Mouse (Mus musculus) liver, adult 2 months (tissue): Measurements from ENCODE around the gene Elobl. TPM values are rescaled to one million over a fixed set of nuclear protein-coding genes. Genes with fewer than 3 reads are reported as not detected.

Experiments
- DNase-seq: peaks from one replicate; pipeline ENCODE4 v3.0.0-alpha.2; 2011; ENCODE audit warnings: low read depth, low spot score; ENCODE audit errors: extremely low read depth
- H3K27ac ChIP-seq: fragments of 200-500 bp; replicated peaks from 2 replicates; pipeline ENCODE4 v1.5.1; 2012; ENCODE audit warnings: low read depth, mild to moderate bottlenecking, control low read depth, inconsistent platforms, low read length; ENCODE audit not compliant: insufficient read depth
- H3K27me3 ChIP-seq: fragments of 200-500 bp; 2 replicates; pipeline ENCODE4 v1.6.1; 2012; ENCODE audit warnings: mild to moderate bottlenecking, moderate library complexity, low read length, inconsistent platforms; ENCODE audit not compliant: control insufficient read depth, insufficient read depth
- H3K36me3 ChIP-seq: fragments of 200-500 bp; 2 replicates; pipeline ENCODE4 v1.6.1; 2012; ENCODE audit warnings: low read length, inconsistent platforms; ENCODE audit not compliant: control insufficient read depth, insufficient read depth
- H3K4me1 ChIP-seq: fragments of 200-500 bp; 2 replicates; pipeline ENCODE4 v1.6.1; 2011; ENCODE audit warnings: low read length; ENCODE audit not compliant: control insufficient read depth, insufficient read depth
- H3K4me3 ChIP-seq: fragments of 200-500 bp; 2 replicates; pipeline ENCODE4 v1.5.1; 2011; ENCODE audit warnings: low read depth, mild to moderate bottlenecking, control low read depth, low read length, moderate library complexity; ENCODE audit not compliant: insufficient read depth
- H3K79me2 ChIP-seq: fragments of 200-500 bp; 2 replicates; pipeline ENCODE4 v1.6.1; 2012; ENCODE audit warnings: inconsistent platforms, mild to moderate bottlenecking, low read length, moderate library complexity; ENCODE audit not compliant: control insufficient read depth, insufficient read depth
- H3K9ac ChIP-seq: fragments of 200-500 bp; 2 replicates; pipeline ENCODE4 v1.6.1; 2012; ENCODE audit warnings: low read depth, mild to moderate bottlenecking, control low read depth, inconsistent platforms, low read length
- CTCF ChIP-seq: fragments of 200-500 bp; IDR thresholded peaks from 2 replicates; pipeline ENCODE4 v1.5.1; 2011; ENCODE audit warnings: low read depth, low read length, control low read depth
- POLR2A ChIP-seq: fragments of 200-500 bp; IDR thresholded peaks from 2 replicates; pipeline ENCODE4 v1.6.1; 2011; ENCODE audit warnings: low read length, control low read depth; ENCODE audit not compliant: insufficient read depth; ENCODE audit errors: extremely low read depth
- WGBS: fragments of 180-500 bp; shearing (Covaris S2); methylation state at CpG from one replicate; pipeline ENCODE4 v1.1.7; 2018; 5-methylcytosine and 5-hydroxymethylcytosine counted together
- polyA plus RNA-seq: library from polyadenylated mRNA; depleted of rRNA; stranded (reverse); fragments of >200 nt; gene quantifications from 2 replicates; pipeline ENCODE4 v1.2.3, GENCODE M21; 2012; rRNA removed
- total RNA-seq: library from RNA; depleted of rRNA; stranded (reverse); fragments of >200 nt; gene quantifications from 2 replicates; pipeline ENCODE4 v1.2.3, GENCODE M21; 2014; rRNA removed

The Elobl gene
- not detected in 2 replicates for total RNA-seq
- 1.2 TPM in 1 of 2 replicates, not detected in the other for polyA plus RNA-seq

DNA sequence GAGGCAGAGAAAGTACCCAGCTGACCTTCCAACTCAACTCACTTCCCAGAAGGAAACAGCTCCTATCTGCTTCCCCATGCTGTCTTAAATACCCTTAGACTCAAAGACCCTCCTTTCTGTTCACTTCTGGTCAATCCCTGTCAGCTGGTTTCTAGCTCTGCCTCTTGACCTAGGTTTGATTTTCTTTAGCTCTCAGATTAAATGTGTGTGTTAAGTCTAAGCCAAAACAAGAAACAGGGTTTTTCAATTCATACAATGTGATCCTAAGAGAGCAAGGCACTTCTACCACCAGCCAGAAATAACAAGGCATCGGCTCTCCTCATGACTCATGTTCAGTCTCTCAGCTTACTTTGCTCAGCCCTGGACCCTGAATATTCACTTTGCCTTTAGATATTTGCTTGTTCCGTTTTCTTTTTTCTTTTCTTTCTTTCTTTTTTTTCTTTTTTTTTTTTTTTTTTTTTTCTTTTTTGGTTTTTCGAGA, at the start of gene Elobl:
Elobl (minus strand) TSS at position 51 of the 481 bp plus-strand sequence.
- WGBS = 72% methylated on average over 3 of the region's 3 CpGs
- H3K27ac ChIP-seq = no peak within 1 kb of the TSS
- TF ChIP-seq CTCF (no peak), POLR2A (no peak)
- no peaks in the 10 kb centered on the region for H3K36me3 ChIP-seq
- no peaks in the 10 kb centered on the region for H3K4me1 ChIP-seq
- H3K79me2 ChIP-seq = no peaks in the 10 kb centered on the region
- DNase-seq = no peak
- H3K9ac ChIP-seq = no peak within 1 kb of the TSS
- H3K4me3 ChIP-seq = no peak within 1 kb of the TSS
- no peaks in the 10 kb centered on the region for H3K27me3 ChIP-seq

- Histone ChIP-seq H3K36me3 (peaks cover 65% of the 10 kb centered on the region), H3K4me1 (peaks cover 25% of the 10 kb centered on the region), H3K4me3 (no peak overlapping the region), H3K79me2 (peaks cover 31% of the 10 kb centered on the region; the same call in 1 of the 2 replicates), H3K27ac (peak overlapping the region; percentile 91), H3K27me3 (no peaks in the 10 kb centered on the region), H3K9ac (0 out of 2 replicates have a peak overlapping the region, but pooled peaks have one; percentile 27)
- WGBS = 33% methylated on average over 5 of the region's 5 CpGs
- DNase-seq = peak; percentile 96
- no peak for TF ChIP-seq POLR2A
- TF ChIP-seq CTCF = no peak
Measured at GRCm38 (mm10) chr11:89012241-89012640, 45.5 kb upstream of the Elobl start.

DNA sequence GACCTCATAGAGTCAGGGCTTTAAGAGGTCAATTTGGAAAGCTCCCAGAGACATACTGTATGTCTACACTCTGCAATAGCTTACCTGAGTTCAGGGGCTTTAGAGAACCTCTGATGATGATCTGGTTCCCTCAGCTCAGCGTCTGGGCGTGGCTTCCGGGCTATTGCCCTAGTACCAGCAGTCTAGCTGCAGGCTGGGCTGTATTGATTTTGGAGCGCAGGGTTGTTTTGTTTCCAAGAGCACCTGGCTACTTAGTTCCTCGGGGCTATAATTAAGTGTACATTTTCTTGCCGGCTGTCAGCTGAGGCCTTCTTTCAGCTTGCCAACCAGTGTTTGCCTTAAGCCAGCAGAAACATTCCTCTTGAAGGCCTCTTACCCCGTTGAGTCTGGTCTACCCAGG, 42.8 kb upstream of the Elobl start:
- Histone ChIP-seq H3K4me1 (peaks cover 32% of the 10 kb centered on the region), H3K27me3 (no peaks in the 10 kb centered on the region), H3K4me3 (no peak overlapping the region), H3K79me2 (peaks cover 34% of the 10 kb centered on the region; the same call in 1 of the 2 replicates), H3K36me3 (peaks cover 59% of the 10 kb centered on the region), H3K27ac (peak overlapping the region; percentile 75), H3K9ac (0 out of 2 replicates have a peak overlapping the region, but pooled peaks have one; percentile 1)
- TF ChIP-seq CTCF (no peak), POLR2A (no peak)
- peak; percentile 95 for DNase-seq
- 29% methylated on average over 7 of the region's 7 CpGs for WGBS

DNA sequence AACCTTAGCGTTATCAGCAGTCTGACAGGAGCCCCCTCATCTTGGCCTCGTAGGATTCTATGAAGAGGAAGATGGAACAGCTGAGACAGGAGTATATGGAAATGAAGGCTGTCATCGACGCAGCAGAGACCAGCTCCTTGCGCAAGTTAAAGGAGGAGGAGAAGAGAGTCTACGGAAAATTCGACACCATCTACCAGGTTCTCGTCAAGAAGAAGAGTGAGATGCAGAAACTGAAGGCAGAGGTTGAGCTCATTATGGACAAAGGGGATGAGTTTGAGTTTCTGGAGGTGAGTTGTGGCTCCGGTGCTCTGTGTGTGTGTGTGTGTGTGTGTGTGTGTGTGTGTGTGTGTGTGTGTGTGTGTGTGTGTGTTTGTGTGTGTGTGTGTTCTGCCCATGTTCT, 42.3 kb upstream of the Elobl start:
- Histone ChIP-seq H3K9ac (no peak overlapping the region), H3K79me2 (peaks cover 36% of the 10 kb centered on the region; the same call in 1 of the 2 replicates), H3K27ac (peak overlapping the region; percentile 75), H3K4me3 (no peak overlapping the region), H3K4me1 (peaks cover 35% of the 10 kb centered on the region), H3K36me3 (peaks cover 56% of the 10 kb centered on the region), H3K27me3 (no peaks in the 10 kb centered on the region)
- no peak for DNase-seq
- 45% methylated on average over 9 of the region's 9 CpGs for WGBS
- TF ChIP-seq POLR2A (no peak), CTCF (no peak)

DNA sequence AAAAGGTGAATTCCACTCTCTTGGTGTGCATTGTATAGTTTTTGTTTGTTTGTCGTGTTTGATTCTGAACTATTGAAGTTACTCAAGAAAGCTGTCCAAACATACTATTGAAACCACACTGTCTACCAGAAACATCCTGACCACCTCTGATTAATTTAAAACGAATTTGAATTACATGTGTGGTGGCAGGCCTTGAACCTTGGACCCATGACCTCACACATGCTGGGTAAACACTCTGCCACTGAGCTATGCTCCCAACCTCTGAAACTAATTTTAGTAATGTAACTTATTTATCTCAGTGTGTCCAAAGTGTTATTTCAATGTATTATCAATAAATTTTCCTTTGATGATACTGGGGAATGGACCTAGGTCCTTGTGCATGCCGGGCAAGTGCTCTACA, 40.9 kb upstream of the Elobl start:
- peaks cover 44% of the 10 kb centered on the region for H3K4me1 ChIP-seq
- no peak for TF ChIP-seq CTCF
- no peak for TF ChIP-seq POLR2A
- no peak overlapping the region for H3K4me3 ChIP-seq
- WGBS = 15% methylated on average over 3 of the region's 3 CpGs
- no peaks in the 10 kb centered on the region for H3K27me3 ChIP-seq
- peaks cover 36% of the 10 kb centered on the region; the same call in 1 of the 2 replicates for H3K79me2 ChIP-seq
- H3K27ac ChIP-seq = peak overlapping the region; percentile 78
- DNase-seq = peak; percentile 97
- peaks cover 41% of the 10 kb centered on the region for H3K36me3 ChIP-seq
- no peak overlapping the region for H3K9ac ChIP-seq

GRCm38 (mm10) chr11:89006404-89006803, 39.7 kb upstream of the Elobl start:
- TF ChIP-seq CTCF (no peak), POLR2A (no peak)
- H3K9ac ChIP-seq = no peak overlapping the region
- DNase-seq = no peak

More at GRCm38 (mm10) chr11:89006404-89006803, 39.7 kb upstream of the Elobl start:
- Histone ChIP-seq H3K4me3 (no peak overlapping the region), H3K27ac (no peak overlapping the region), H3K36me3 (peaks cover 34% of the 10 kb centered on the region), H3K79me2 (peaks cover 35% of the 10 kb centered on the region; the same call in 1 of the 2 replicates), H3K27me3 (no peaks in the 10 kb centered on the region), H3K4me1 (peaks cover 44% of the 10 kb centered on the region)
